Mouse (Mus musculus) C2C12 (cell line): ENCODE results near the gene Asic2.

Experiments
- CEBPB ChIP-seq: IDR thresholded peaks from one replicate; pipeline ENCODE4 v1.6.1; 2011; ENCODE audit warnings: low read depth, mild to moderate bottlenecking, control low read depth, moderate library complexity
- CTCF ChIP-seq: IDR thresholded peaks from one replicate; pipeline ENCODE4 v1.5.1; 2011; ENCODE audit not compliant: control insufficient read depth, insufficient read depth, insufficient read length
- FOSL1 ChIP-seq: IDR thresholded peaks from one replicate; pipeline ENCODE4 v1.8.0; 2011; ENCODE audit warnings: mild to moderate bottlenecking, low read length; ENCODE audit not compliant: poor library complexity, insufficient read depth, severe bottlenecking
- MAX ChIP-seq: IDR thresholded peaks from one replicate; pipeline ENCODE4 v1.6.1; 2011; ENCODE audit warnings: mild to moderate bottlenecking, control low read depth
- MYOD1 ChIP-seq: IDR thresholded peaks from one replicate; pipeline ENCODE4 v1.6.1; 2011; ENCODE audit warnings: low read depth; ENCODE audit not compliant: control insufficient read depth, insufficient read length
- USF1 ChIP-seq: IDR thresholded peaks from one replicate; pipeline ENCODE4 v1.6.1; 2011; ENCODE audit warnings: low read depth, mild to moderate bottlenecking, control low read depth, moderate library complexity

- TF ChIP-seq CTCF (no peak), USF1 (no peak), MAX (no peak), MYOD1 (no peak), CEBPB (no peak), FOSL1 (no peak)
Observed at GRCm38 (mm10) chr11:81769691-81770260, 198.5 kb downstream of the Asic2 start.
